Mouse (Mus musculus) liver (tissue): ENCODE measurements around the gene Kcnk2.
A peak's percentile ranks its signal among the peaks of the same experiment; 100 is the strongest.

Experiments
- DNase-seq: peaks from one replicate; pipeline ENCODE4 v3.0.0-alpha.2; 2020; ENCODE audit warnings: mixed read lengths

Kcnk2 gene

DNA sequence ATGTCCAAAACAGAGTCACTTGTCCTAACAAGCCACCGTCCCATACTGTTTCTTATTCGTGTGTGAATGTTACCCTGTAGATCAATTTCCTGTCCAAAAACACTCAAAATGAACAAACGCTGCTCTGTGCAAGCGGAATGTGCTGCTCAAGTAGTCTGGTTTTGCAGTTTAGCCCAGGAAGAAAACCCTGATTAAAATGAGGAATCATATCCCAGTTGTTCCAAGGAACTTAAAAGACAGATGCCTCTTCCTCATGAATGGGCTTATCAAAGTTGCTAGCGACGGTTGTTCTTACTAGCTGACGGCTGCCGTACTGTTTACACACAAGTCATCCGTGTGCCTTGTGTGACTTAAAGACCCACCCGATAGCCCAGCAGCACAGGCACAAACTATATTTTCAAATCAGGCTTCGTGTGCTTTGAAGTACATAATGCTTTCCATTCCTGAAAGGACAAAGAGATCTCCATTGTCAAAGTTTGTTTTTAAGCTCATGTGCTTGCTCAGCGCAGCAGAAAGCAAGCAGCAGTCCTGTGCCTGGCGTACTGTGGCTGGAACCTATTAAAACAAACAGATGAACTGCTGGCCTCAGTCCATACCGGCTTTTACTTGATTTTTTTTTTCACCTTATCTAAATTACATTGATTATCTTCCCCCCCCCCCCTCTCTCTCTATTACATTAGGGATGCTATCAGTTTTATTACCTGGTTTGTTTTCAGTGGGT lies at the start of gene Kcnk2:
Kcnk2 (minus strand) TSS at position 51 of the 721 bp plus-strand sequence.
- DNase-seq = no peak

DNA sequence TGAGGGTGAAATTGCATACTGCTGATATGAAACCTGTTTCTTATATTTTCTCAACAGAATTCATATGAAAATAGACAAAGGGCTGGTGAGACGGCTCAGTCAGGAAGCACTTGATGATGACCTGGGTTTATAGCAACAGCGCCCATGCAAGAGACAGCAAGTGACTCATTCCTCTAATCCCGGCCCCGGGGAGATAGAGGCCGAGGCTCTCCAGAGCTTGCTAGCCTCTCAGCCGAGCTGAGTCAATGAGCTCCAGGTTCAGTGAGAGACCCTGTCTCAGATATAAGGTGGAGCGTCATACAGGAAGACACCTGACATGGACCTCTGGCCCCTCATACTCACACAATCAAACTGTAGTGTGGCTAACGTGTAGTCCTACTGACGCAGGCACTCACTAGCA lies 38.7 kb upstream of the Kcnk2 start:
- DNase-seq = no peak

DNA sequence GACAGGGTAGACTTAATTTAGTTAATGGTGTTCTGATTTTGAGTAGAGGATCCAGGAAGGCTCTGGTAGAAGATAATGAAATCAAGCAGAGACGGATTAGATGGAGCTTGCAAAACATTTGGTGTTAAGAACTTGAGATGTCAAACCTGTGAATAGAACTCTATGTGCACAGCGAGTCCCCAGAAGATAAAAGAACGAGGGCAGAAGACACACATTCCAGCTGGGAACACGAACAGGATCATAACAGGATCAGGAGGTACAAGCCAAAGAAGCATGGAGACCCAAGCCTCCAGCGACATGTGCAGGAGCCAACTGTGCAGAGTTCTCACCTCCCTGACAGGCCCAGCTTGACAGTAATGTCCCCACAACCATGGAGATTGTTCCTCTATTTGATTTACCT lies 35.1 kb upstream of the Kcnk2 start:
- no peak for DNase-seq

DNA sequence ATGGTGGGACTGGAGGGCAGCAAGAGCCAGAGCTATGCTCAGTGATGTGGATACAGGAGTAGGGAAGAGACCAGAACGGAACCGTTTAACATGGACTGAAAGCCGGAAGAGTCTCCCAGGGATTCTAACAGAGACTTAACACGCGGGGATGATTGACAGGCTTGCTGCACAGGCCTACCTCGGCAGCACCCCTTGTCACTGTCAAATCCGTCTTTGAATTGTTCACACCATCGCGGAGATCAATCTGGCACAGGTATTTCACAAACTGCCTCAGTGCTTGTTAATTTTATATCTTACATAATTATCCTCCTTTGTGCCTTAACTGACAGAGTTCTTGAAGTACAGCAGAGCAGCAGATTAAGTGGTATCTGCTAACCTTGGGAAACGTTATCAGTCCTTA lies 33.4 kb upstream of the Kcnk2 start:
- no peak for DNase-seq

DNA sequence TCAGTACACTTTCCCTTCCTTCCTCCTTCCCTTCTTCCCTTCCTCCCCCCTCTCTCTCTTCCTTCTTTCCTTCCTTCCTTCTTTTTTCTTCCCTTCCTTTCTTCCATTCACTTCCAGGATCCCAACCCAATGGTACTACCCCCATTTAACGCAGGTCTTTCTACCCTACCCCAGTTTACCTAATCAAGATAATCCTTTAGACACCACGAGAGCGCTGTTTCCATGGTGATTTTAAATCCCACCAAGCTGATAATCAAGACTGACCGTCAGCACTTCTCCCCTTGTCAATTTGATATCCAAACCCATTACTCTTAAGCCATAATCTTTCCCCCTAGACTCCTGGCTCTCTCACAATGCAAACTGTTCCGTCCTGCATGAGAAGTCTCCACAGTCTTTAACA lies 29.4 kb upstream of the Kcnk2 start:
- DNase-seq = no peak

DNA sequence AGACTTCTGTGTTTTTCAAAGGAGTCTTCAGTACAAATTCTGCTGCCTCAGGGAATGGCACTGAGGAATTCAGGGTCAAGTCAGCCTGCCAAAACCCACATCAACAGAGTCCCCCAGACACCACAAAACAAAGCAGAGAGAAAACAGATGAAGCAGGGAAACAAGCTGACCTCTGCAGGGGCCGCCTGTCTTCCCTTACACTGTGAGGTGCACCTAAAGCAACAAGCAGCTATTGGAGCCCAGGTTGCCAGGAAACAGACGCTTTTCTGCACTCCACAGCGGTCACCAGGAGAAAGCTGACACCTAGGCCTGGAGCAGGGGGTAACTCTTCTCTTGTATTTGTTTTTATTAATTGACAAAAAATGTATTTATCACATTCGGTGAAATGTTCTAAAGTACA lies 28.5 kb upstream of the Kcnk2 start:
- no peak for DNase-seq

DNA sequence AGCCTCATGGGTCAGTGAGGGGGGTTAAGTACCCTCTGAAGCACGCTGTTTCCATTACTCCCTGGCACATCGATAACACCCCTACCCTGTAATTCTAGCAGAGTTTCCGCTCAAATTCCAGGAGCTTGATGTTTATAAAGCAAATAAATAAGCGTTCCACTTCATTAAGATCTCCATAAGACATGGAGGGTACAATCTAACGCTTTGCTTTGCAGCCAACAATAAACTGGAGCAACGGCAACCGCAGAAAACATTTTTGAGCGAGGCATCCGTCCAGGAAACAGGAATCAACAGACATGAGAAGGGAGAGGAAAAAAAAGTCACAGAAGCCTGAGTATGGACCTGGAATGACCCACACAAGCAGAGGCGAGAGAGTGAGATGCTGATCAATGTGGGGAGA lies 27.5 kb upstream of the Kcnk2 start:
- DNase-seq = no peak

DNA sequence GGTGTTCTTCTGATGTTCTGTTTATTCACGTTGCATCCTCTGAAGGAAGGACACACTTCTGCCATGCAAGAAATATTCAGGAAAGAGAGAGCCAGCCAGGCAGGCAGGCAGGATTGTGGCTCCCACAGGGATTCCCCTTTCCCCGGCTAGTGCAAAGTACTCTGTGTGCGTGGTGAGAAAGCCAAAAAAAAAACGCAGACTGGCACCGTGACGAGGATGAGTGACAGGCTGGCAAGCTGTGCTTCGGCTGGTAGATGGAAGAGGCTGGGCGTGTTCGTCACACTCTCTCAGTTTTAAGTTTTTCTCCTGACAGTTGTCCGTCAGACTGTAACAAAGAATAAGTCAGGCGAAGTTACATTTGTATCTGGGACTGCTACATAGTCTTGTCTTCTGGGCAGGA lies 24.2 kb upstream of the Kcnk2 start:
- no peak for DNase-seq

DNA sequence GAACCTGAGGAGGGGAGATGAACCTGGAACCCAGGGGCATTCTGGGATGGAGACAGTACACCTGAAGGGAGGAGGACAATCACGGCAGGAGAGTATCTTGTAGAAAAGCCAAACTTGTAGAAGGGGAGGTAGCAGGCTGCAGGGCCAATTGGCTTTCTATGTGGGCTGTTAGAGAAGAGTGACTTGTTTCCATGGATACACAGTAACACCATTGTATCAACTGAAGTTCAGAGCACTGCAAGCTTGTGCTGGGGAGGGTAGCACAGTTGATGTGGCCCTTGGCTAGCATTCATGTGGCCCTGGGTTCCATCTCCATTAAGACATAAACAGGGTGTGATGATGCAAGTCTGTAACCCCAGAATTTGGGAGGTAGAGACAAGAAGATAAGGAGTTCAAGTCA lies 17.8 kb upstream of the Kcnk2 start:
- no peak for DNase-seq

DNA sequence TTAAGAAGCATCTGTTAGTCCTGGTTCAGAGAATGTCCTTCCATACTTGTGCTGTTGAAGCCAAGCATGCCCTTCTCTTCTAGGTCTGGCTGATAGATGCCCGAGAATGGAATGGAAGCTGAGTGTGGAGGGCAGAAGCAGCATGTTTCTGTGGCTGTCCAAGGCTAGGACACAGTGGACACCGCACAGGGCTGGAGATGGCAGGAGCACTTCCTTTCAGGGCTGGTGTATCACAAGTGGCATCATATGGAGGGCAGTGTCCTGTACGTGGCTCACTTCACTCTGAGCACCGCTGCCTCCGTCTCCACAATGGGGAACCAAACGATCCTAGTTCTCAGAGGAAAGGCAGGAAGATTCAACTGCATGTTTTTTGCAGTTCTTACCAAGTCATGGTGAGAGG lies 7.8 kb upstream of the Kcnk2 start:
- DNase-seq = no peak

DNA sequence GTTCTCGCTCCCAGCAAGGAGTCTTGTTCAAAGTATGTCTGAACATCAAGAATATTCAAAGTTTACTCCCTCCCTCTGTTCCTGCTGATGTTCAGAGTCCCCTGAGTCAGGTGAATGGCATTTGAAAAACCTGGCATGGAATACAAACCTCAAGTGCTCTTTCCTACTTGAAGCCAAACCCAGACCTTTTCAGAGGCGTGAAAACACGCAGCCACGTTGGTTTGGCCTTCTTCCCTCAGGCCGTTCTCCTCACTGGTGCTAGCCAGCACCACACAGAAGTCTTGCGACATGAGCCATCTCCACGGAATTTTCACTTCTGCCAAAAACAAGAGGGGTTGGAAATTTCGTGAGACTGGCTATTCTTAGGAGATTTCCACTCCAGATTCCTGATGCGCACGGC lies 3.1 kb upstream of the Kcnk2 start:
- no peak for DNase-seq

DNA sequence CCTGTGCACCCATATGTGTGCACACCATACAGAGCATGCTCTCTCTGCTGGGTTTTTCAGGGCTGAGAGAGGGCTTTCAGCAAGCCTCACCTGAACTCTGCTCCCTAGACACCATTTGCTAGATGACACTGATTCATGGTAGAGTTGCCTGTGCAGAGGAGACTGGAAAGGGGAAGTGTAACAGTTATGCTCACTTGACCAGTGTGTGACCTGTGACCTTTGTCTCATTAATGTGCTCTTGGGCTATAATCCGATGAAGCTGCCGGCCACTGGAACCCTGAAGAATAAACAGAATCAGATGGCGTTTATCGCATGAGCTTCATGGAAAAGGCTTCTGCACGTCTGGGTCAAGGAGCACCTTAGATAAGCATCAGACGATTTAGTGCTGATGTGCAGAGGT lies 1.5 kb upstream of the Kcnk2 start:
- DNase-seq = no peak

DNA sequence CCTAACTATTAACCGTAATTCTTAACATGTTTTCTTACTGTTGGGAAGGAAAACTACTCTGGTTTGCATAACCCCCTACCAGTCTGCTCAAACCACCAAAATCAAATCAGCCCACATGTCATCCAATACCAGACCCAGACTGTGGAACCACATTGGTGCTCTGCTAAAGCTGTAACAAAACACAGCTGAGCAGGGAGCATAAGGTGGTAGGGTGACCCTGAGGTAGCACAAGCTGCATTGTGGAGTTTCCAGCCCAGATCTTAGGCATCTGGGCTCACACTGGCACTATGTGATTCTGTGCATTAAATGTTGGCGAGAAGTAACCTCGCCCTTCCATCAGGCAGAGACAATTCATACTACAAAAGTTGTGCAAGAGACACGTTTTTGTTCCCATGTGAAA lies 1.1 kb upstream of the Kcnk2 start:
- no peak for DNase-seq

DNA sequence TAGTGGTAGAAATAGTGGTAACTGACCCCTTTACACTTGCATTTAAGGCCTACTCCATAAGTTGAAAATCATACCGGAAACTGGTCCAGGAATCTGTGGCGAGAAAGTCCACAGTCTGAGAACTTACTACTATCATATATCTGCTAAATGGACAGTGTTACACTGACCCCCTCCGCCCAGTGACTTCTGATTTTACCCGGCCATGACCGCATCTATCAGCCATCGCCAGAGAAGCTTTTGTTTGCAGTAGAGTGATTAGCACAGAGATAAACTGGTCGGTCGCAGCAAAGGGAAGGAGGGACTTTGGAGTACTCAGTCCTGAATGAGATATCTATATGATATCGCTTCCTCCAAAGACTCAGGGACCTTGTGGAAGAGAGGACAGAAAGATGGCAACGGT lies 15.2 kb downstream of the Kcnk2 start:
- DNase-seq = no peak

DNA sequence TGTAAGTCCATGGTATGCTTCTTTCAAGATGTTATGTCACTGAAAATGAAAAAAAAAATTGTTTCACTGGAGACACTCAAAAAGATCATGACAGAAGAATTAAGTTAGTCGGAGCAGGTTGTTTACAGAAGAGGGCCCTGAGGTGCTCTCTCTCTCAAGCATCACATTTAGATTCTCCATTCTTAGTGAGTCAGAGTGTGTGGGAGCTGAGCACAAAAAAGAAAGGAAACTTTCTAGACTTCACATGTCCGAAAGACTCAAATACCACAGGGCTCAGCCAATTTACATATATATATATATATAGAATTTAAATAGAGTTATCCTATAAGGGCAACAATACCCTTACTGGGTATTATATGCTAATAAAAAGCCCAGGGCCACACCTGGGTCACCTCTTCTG lies 15.9 kb downstream of the Kcnk2 start:
- no peak for DNase-seq

DNA sequence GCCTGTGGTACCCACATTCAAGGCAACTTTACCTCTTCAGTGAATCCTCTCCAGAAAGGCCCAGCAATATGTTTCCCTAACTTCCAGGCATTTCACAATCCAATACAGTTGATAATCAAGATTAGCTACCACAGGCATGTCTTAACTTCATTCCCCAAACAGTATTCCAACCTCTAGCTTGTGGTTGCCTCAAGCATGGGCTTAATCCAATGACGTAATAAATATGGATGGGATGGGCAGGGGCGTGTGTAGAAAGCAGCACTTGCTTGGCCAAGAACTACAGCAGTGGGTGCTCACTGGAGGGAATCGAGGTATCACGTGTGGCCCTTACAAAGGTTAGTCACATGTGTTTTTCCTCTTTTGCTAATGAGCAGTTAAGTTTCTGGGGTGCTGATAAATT lies 34.4 kb downstream of the Kcnk2 start:
- DNase-seq = no peak

DNA sequence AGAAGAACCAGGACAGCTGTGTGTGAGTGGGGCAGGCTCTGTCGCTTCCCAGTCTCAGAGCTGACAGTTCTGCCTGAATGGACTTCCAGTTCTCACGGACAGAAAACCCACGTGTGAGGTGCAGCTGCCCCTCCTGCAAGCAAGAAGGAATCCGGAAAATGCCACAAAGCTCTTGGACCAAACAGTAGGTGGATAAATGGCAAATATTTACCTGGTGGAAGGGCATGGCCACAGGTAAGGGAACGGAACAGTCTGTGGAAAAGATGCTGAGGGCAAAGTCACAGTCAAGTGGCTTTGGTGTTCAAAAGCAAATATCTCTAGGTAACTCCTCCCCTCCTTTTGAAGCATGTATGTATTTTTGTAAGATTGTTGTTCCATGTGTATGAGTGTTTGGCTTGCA lies 37.9 kb downstream of the Kcnk2 start:
- DNase-seq = no peak

DNA sequence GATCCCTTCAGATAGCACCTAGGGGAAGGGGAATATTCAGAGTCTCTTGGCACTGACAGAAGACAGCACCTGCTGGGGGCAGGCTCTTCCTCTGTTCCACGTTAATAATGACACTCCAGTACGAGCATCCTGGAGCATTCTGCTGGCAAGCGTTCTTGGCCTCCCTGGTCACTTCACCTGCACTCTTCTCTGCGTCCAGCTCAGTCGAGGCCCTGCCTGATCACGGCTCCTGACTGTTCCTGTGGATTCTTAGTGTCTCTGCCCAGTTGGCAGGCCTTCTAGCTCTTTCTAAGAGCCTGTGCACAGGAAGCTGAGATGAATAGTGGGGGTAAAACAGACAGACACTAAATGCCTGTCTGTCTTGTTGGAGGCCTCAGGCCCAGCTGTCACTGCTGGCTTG lies 39.5 kb downstream of the Kcnk2 start:
- no peak for DNase-seq

DNA sequence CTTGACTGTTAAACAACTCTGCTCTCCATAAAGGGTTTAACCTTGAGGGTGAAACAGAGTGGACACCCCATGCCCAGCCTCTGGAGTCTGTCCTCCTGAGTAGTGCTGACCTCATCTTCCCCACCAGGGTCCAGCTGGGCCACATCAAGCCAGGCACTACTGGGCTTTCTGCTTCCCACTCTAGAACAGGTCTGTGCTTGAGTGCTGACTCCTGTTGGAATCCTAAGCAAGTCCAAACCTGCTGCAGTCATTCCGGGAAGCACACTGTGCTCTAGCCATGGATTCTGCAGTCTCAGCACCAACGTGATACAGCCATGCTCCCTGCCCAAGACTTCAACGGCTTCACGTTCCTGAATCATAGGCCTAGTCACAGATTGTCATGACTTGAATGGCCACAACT lies 42.4 kb downstream of the Kcnk2 start:
- DNase-seq = no peak

DNA sequence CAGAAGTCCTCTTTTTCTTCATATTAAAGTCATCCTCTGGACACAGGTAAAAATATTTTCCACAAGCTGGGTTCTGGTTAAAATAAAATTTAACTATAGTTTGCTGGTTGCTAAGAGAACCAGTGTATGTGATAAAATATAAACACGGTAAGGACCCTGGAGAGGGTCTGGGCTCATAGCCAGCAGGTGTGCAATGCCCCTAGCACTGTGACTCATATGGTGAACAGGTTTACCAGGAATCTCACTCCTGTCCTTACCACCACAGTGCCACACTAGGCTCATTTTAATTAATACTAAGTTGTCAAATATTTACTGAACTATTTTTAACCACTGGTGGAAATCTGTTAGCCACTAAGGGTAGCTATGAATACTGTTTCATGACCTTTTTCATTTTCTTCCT lies 48.2 kb downstream of the Kcnk2 start:
- no peak for DNase-seq

DNA sequence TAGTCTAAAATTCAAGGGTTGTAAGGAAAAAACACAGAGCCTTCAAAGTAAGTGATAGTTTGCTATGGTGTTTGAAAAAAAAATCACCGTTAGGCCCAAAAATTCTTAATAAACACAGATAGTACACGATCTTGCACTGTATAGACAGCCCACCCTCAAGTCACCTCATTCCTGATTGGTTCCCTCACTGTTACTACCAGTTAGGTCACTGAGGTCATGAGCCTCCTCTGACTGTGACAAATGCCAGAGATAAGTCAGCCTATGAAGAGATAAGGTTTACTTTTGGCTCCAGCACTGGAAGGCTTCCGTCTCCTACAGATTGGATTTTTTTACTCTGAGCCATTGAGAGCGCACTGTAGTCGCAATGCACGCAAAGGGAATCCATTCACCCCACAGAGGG lies 50.3 kb downstream of the Kcnk2 start:
- no peak for DNase-seq

DNA sequence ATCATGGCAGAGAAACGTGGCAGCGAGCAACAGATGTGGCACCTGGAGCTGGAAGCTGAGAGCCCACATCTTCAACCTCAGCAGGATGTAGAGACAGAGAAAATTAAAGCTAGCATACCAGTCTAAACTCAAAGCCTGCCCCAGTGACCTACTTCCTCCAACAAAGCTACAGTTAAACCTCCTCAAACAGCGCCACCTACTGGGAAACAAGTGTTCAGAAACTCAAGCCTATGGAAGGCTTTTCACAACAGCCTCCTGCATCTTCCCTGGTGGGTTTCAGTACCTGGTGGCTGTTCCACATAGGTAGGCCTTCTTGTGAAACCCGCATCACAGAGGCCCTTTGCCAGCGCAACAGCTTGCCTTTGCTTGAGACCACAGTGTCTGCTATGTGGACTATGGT lies 52.9 kb downstream of the Kcnk2 start:
- DNase-seq = no peak

DNA sequence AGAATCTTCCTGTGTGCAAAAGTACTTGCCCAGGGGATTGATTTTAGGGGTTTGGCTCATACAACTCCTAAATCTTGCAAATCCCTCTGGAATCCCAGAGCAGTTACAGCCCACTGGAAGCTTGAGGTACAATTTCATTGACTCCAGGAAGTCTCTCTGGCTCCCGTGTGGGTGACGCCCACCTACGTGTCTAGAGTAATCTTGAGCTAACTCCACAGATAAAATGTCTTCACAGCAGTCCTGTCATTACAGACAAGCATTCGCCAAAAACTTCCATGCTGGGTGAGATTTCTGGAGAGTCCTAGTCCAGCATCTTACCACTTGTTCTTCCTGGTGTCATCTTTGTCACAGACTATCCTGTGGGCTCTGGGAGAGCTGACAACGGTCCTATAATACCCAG lies 56.9 kb downstream of the Kcnk2 start:
- DNase-seq = no peak

DNA sequence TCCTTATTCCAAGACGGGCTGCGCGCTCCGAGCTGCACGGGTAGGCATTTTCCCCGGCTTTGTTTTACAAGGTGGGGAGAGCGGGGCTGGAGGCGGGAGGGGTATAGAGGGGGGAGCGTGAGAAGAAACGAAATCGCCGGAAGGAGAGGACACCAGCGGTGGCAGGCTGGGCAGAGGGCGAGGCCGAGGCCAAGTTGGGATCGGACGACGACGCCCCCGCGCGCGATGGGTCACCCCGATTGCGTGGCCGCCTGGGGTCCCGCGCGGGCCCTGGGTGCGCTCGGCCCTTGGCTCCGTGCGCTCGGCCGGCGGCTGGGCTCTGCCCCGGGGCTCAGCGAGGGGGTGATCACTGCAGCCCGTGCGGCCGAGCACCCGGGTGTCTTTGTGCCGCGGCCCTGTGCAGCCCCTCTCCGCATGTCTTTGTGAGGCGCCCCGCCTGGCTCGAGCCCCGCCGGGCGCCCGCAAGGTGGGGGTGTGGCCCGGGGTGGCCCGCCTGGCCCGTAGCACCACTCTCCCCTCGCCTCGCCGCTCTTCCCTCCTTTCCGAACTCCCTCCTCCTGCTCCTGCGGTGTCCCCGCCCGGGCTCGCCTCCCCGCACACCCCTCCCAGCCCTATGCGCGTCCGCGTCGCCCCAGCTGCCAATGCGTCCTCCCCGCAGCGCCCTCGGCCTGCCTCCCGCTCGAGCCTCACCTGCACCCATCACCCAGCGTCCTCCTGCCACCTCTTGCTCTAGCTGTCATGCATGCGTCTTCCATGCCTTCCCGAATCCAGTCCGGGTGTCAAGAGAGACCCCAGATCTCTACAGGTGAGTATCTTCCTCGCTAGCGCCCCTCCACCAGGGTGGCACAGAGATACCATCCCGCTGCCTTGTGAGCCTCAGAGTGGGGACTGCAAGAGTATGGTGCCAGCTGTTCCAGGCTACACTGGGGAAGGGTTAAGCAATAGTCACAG lies 58.5 kb downstream of the Kcnk2 start:
- DNase-seq = peak; percentile 15
